Comparison of ENCODE assay signal across 23 mouse cellular contexts in genomic region chr2:52084013-52084412, GRCm38 (mm10). TPM values are rescaled to one million over a fixed set of nuclear protein-coding genes. Genes with fewer than 3 reads are reported as not detected.
A peak's percentile ranks its signal among the peaks of the same experiment; 100 is the strongest.
DNase-seq lines count a peak whose midpoint lies in the region; ATAC-seq and TF ChIP-seq lines count a peak whose summit lies in the region.
"Had no signal": no experiment of that assay in that cellular context is flagged by ENCODE, and none has a peak within 500 bp of the region (broad histone marks: within the 10 kb centered on the region; RNA-seq: fewer than 3 reads in every experiment).

No protein-coding gene starts in this region.

- H3K4me2 ChIP-seq in lung, postnatal 0 days (replicated peaks; ENCODE audit: low read depth, low read length), result no peak overlapping the region
- H3K4me2 ChIP-seq: embryonic facial prominence, embryonic 13.5 days; embryonic facial prominence, embryonic 15.5 days; forebrain, embryonic 12.5 days had no signal

- no peaks in the 10 kb centered on the region for H3K36me3 ChIP-seq in lung, postnatal 0 days (ENCODE audit: insufficient read depth, low read length)
- peaks cover 99% of the 10 kb centered on the region for H3K36me3 ChIP-seq in hindbrain, embryonic 10.5 days

- no peak overlapping the region for H3K27ac ChIP-seq in lung, postnatal 0 days (ENCODE audit: low read length)
- no peak overlapping the region for H3K27ac ChIP-seq in hindbrain, embryonic 10.5 days
- H3K27ac ChIP-seq: embryonic facial prominence, embryonic 13.5 days; embryonic facial prominence, embryonic 15.5 days; forebrain, embryonic 10.5 days; forebrain, embryonic 12.5 days had no signal

- TF ChIP-seq EP300 in lung, postnatal 0 days (IDR thresholded peaks at IDR 0.05), result no peak

- TF ChIP-seq CTCF in lung, postnatal 0 days (IDR thresholded peaks at IDR 0.05), result no peak

- H3K27me3 ChIP-seq in lung, postnatal 0 days (replicated peaks; ENCODE audit: insufficient read depth, low read length), result no peaks in the 10 kb centered on the region
- H3K27me3 ChIP-seq in hindbrain, embryonic 10.5 days (ENCODE audit: insufficient read depth, poor library complexity, severe bottlenecking), result no peaks in the 10 kb centered on the region
- H3K27me3 ChIP-seq: CH12.LX; embryonic facial prominence, embryonic 13.5 days; embryonic facial prominence, embryonic 15.5 days; forebrain, embryonic 12.5 days; Patski had no signal

- no peak overlapping the region for H3K4me3 ChIP-seq in lung, postnatal 0 days (ENCODE audit: low read depth, low read length)
- no peak overlapping the region for H3K4me3 ChIP-seq in hindbrain, embryonic 10.5 days
- H3K4me3 ChIP-seq: embryonic facial prominence, embryonic 13.5 days; embryonic facial prominence, embryonic 15.5 days; erythroblast, embryonic 14.5 days; forebrain, embryonic 10.5 days; forebrain, embryonic 12.5 days had no signal

- 81% methylated on average over 3 of the region's 3 CpGs for WGBS in lung, postnatal 0 days
- 96% methylated on average over 3 of the region's 3 CpGs for WGBS in hindbrain, embryonic 10.5 days

- no peak for ATAC-seq in lung, postnatal 0 days
- ATAC-seq: activated CD4-positive, CD25-positive, alpha-beta regulatory T cell, adult 4 months; CD4-positive, CD25-positive, alpha-beta regulatory T cell, adult 4 months; forebrain, embryonic 14.5 days; forebrain, embryonic 16.5 days; Patski had no signal

- H3K9ac ChIP-seq in lung, postnatal 0 days (replicated peaks; ENCODE audit: low read depth), result no peak overlapping the region
- H3K9ac ChIP-seq: embryonic facial prominence, embryonic 13.5 days; embryonic facial prominence, embryonic 15.5 days; forebrain, embryonic 12.5 days had no signal

- no peaks in the 10 kb centered on the region for H3K4me1 ChIP-seq in lung, postnatal 0 days (ENCODE audit: insufficient read depth, low read depth, low read length)
- no peaks in the 10 kb centered on the region for H3K4me1 ChIP-seq in hindbrain, embryonic 10.5 days (replicated peaks)
- H3K4me1 ChIP-seq: embryonic facial prominence, embryonic 13.5 days; embryonic facial prominence, embryonic 15.5 days; forebrain, embryonic 10.5 days; forebrain, embryonic 12.5 days had no signal

- peak; percentile 37 for DNase-seq in heart, adult 11 months
- no peak for DNase-seq in heart, postnatal 4 days
- DNase-seq in lung, postnatal 36 days, result peak; percentile 9
- DNase-seq in lung, postnatal 0 days (ENCODE audit: low spot score), result no peak
- no peak for DNase-seq in hindbrain, embryonic 10.5 days (ENCODE audit: low spot score)
- DNase-seq: adrenal gland, adult 2 months; adrenal gland, postnatal 10 days; adrenal gland, postnatal 25 days; B cell, adult 2 months; embryo, embryonic 11 days had no signal

- H3K9me3 ChIP-seq in lung, postnatal 0 days (ENCODE audit: low read length), result no peaks in the 10 kb centered on the region
- H3K9me3 ChIP-seq in hindbrain, embryonic 10.5 days, result no peaks in the 10 kb centered on the region
- H3K9me3 ChIP-seq: embryonic facial prominence, embryonic 13.5 days; embryonic facial prominence, embryonic 15.5 days; forebrain, embryonic 10.5 days; forebrain, embryonic 12.5 days; G1E had no signal

RNA-seq across cellular contexts. Expression of gene Rif1, which starts 11.4 kb away (rescaled TPM):
- total RNA-seq in heart, postnatal 4 days (2021), result 10 to 100 TPM; 34.2 to 35.8 TPM
- polyA plus RNA-seq in lung, postnatal 0 days (2015; fragmentation: Nextera tagmentation; extraction: Ambion mirVana), result 14.4 and 17.5 TPM in 2 replicates
- 26.2 and 41.2 TPM in 2 replicates for polyA plus RNA-seq in hindbrain, embryonic 10.5 days (2016; fragmentation: Nextera tagmentation; extraction: Ambion mirVana)

RNA-seq across cellular contexts. Expression of gene Tnfaip6, which starts 46.2 kb away (rescaled TPM):
- total RNA-seq in heart, postnatal 4 days (2021), result 1 to 10 TPM; 4.2 to 4.4 TPM
- polyA plus RNA-seq in lung, postnatal 0 days (2015; fragmentation: Nextera tagmentation; extraction: Ambion mirVana), result 1.6 and 1.9 TPM in 2 replicates
- 23.7 and 28.6 TPM in 2 replicates for polyA plus RNA-seq in hindbrain, embryonic 10.5 days (2016; fragmentation: Nextera tagmentation; extraction: Ambion mirVana)
- total RNA-seq: adrenal gland, postnatal 25 days; common myeloid progenitor, adult 5-6 weeks; G1E had no signal
- polyA plus RNA-seq: activated CD4-positive, CD25-positive, alpha-beta regulatory T cell, adult 4 months; adrenal gland, adult 2 months; CD4-positive, CD25-positive, alpha-beta regulatory T cell, adult 4 months; erythroblast, embryonic 14.5 days; G1E; Patski had no signal

Comparison
In these comparisons a context has a peak if more than half of its experiments do, and no peak if none do; other contexts are left out.
1. DNase-seq: peak in heart, adult 11 months (single experiment) and lung, postnatal 36 days (single experiment); none in heart, postnatal 4 days (single experiment), lung, postnatal 0 days (single experiment) and hindbrain, embryonic 10.5 days (single experiment).